Mouse (Mus musculus) stomach, postnatal 0 days (tissue): ENCODE measurements at regions not wholly inside any gene's neighbourhood (a gene's known extent, or its start where the extent isn't known, plus 50 kb on each side); places are given as distances from the start of the nearest gene placed in this dataset.

Experiments used
- CTCF ChIP-seq: IDR thresholded peaks from 2 replicates; pipeline ENCODE4 v1.5.1; 2016; ENCODE audit warnings: antibody characterized with exemption, low read depth, mild to moderate bottlenecking, moderate library complexity
- EP300 ChIP-seq: optimal IDR thresholded peaks from 2 replicates; pipeline ENCODE3; 2016; ENCODE audit warnings: antibody characterized with exemption

DNA sequence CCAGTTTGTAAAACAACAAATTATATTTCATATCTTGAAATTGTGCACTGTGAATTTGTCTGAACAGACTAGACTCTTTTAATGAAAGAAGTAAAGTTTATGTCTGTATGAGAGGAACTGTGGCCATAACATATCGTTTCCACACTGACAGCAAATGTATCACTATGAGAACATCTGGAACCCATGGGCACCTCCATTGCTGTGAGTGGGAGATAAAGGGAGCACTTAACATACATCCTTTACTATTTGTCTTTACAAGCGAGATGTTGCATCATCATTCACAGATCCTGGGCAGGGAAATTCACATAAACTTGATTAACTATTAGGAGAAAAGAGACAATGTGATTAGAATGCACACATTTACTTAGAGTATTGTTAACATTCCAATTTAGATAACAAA is 476.2 kb downstream of the Cdh9 start:
- TF ChIP-seq CTCF = no peak
- TF ChIP-seq EP300 = no peak
